Mouse (Mus musculus) small intestine, adult 2 months (tissue): Measurements from ENCODE around the gene Zbtb40.

Experiments
- CTCF ChIP-seq: fragments of 200-500 bp; IDR thresholded peaks from 2 replicates; pipeline ENCODE4 v1.5.1; 2012; ENCODE audit warnings: low read depth, mild to moderate bottlenecking, control low read depth, inconsistent platforms, low read length, moderate library complexity, mixed read lengths; ENCODE audit not compliant: insufficient replicate concordance, insufficient read length; ENCODE audit errors: extremely low read depth
- POLR2A ChIP-seq: fragments of 200-500 bp; IDR thresholded peaks from 2 replicates; pipeline ENCODE4 v1.6.1; 2012; ENCODE audit warnings: low read depth, mild to moderate bottlenecking, control low read depth, inconsistent platforms, low read length, moderate library complexity

GRCm38 (mm10) chr4:137031319-137031718 lies 17.3 kb downstream of the Zbtb40 start:
- TF ChIP-seq CTCF: no peak
- TF ChIP-seq POLR2A: no peak
